Mouse (Mus musculus) bone marrow macrophage, adult 2 months (primary cell): Measurements from ENCODE around the gene Hoxd8. TPM values are rescaled to one million over a fixed set of nuclear protein-coding genes. Genes with fewer than 3 reads are reported as not detected.

Source experiments
- H3K27ac ChIP-seq: 2 replicates; pipeline ENCODE4 v1.5.1; 2012; ENCODE audit warnings: low read depth, low read length; ENCODE audit not compliant: insufficient read depth
- H3K4me1 ChIP-seq: 2 replicates; pipeline ENCODE4 v1.6.1; 2012; ENCODE audit warnings: low read length; ENCODE audit not compliant: control insufficient read depth, insufficient read depth
- H3K4me3 ChIP-seq: 2 replicates; pipeline ENCODE4 v1.5.1; 2012; ENCODE audit warnings: mild to moderate bottlenecking, low read length, moderate library complexity; ENCODE audit not compliant: insufficient read depth
- CTCF ChIP-seq: IDR thresholded peaks from 2 replicates; pipeline ENCODE4 v1.5.1; 2012; ENCODE audit warnings: low read depth, mild to moderate bottlenecking, low read length, moderate library complexity
- POLR2A ChIP-seq: IDR thresholded peaks from 2 replicates; pipeline ENCODE4 v1.6.1; 2012; ENCODE audit warnings: mild to moderate bottlenecking, low read depth, low read length, borderline replicate concordance
- polyA plus RNA-seq: library from polyadenylated mRNA; stranded (reverse); fragments of >200 nt; gene quantifications from 2 replicates; pipeline ENCODE4 v1.2.4, GENCODE M21; 2012; ENCODE audit not compliant: missing spikeins, insufficient read depth, insufficient read length

The Hoxd8 gene
- polyA plus RNA-seq, result not detected in 2 replicates

DNA sequence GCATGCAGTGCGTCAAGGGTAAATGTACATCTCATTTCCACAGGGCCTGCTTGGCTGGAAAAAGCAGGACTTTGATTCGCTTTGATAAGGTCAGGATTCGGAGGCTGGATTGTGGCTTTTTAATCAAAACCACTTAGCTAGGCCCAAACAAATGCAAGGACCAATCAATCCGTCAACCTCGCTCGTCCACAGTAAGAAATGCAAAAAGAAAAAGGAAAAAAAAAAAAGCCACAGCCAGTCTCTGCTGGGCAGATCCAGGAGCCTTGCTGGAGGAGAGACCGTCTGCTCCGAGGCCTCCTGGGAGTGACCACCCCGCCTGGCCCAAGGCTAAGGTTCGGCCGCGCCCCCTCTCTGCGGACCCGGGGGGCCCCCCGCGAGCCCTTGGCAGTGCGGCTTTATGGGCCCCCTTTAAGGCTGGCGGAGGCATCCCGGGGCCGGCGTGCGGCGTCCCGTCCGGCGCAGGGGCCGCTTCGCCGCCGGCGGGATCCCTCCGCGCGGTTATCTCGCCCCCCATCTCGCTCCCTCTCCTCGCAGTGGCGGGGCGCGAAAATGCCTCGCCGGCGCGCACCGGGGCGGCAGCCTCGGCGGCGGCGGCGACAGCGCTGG lies at the start of gene Hoxd8:
Gene Hoxd8, plus strand, starts transcription at position 223 of the 606 bp plus-strand sequence.
- Histone ChIP-seq H3K27ac (no peak within 1 kb of the TSS), H3K4me3 (peak within 1 kb of the TSS; percentile 30), H3K4me1 (no peaks in the 10 kb centered on the region)
- no peak for TF ChIP-seq CTCF
- no peak for TF ChIP-seq POLR2A

DNA sequence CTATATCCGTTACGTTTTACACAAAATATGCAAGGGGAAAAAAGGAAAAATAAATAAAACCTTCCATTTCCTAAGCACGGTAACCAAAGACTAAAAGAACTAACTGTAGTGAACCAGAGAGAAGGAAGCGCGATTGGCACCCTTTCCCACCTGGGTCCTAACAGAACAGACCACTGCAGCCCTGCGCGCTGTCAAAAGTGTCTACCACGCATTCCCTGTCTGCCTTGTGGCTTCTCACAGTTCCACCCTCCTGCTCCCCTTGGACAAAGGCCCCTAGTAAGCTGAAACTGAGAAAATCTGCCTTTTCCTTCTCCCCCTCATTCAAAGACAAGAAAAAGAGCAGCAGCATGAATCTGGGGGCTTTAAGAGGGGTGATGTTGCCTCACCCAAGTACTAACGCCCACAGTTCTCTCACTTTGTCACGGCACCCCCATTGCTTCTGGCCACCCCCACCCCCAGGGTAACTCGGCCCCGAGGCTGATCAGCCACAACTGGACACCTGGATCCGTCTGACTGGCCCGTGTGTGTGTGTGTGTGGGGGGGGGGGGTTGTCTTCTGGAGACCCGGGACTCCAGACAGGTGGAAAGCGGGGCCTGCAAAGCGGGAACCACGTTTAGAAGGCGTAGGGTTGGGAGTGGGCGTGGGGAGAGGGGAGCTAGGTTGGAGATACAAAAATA lies 49.5 kb upstream of the Hoxd8 start:
- no peak overlapping the region for H3K4me3 ChIP-seq
- H3K27ac ChIP-seq, result no peak overlapping the region
- no peaks in the 10 kb centered on the region for H3K4me1 ChIP-seq
- no peak for TF ChIP-seq POLR2A
- no peak for TF ChIP-seq CTCF

- TF ChIP-seq CTCF, result no peak
- TF ChIP-seq POLR2A, result no peak
Observed at GRCm38 (mm10) chr2:74655420-74655781, 49.0 kb upstream of the Hoxd8 start.

DNA sequence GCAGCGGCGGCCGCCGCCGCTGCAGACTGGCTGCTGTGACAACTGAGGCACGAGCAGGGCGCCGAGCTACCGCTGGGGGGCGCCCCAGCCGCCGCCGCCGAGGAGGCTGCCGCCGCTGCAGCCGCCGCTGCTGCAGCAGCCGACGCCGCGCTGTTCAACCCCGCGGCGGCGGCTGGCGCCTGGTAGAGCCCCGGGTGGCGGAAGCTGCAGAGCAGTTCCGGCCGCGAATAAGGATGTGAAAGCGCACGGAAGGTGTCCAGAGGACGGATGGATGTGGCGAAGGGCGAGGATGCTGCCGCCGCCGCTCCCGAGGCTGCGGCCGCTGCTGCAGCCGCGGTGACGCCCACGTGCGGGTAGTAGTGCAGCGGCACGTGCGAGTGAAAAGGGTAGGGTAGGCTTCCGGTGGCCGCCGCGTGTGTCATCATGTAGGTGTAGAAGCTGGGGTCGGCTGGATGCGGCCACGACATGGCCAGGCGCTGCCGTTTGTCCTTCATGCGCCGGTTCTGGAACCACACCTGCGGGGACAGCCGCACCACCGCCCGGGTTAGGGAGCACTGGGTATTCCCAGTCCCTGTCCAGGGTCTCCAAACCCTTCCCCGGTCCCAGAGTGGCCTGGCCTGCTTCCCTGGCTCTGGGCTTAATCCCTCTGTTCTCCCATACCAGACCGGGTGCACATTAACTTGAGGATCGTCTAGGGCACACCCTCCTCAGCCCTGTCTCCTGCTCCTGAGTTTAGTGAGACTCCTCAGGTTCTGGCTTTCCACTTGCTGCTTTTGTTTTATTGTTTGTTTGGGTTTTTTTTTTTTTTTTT lies 48.4 kb upstream of the Hoxd8 start:
- TF ChIP-seq POLR2A (no peak), CTCF (no peak)
- H3K27ac ChIP-seq, result no peak overlapping the region
- H3K4me3 ChIP-seq, result no peak overlapping the region
- no peaks in the 10 kb centered on the region for H3K4me1 ChIP-seq

More at GRCm38 (mm10) chr2:74655420-74655781, 49.0 kb upstream of the Hoxd8 start:
- H3K4me3 ChIP-seq, result no peak overlapping the region
- no peak overlapping the region for H3K27ac ChIP-seq
- H3K4me1 ChIP-seq, result no peaks in the 10 kb centered on the region

GRCm38 (mm10) chr2:74656632-74657021 lies 47.8 kb upstream of the Hoxd8 start:
- no peak for TF ChIP-seq CTCF
- no peak for TF ChIP-seq POLR2A
- no peak overlapping the region for H3K27ac ChIP-seq
- no peaks in the 10 kb centered on the region for H3K4me1 ChIP-seq
- H3K4me3 ChIP-seq, result no peak overlapping the region

DNA sequence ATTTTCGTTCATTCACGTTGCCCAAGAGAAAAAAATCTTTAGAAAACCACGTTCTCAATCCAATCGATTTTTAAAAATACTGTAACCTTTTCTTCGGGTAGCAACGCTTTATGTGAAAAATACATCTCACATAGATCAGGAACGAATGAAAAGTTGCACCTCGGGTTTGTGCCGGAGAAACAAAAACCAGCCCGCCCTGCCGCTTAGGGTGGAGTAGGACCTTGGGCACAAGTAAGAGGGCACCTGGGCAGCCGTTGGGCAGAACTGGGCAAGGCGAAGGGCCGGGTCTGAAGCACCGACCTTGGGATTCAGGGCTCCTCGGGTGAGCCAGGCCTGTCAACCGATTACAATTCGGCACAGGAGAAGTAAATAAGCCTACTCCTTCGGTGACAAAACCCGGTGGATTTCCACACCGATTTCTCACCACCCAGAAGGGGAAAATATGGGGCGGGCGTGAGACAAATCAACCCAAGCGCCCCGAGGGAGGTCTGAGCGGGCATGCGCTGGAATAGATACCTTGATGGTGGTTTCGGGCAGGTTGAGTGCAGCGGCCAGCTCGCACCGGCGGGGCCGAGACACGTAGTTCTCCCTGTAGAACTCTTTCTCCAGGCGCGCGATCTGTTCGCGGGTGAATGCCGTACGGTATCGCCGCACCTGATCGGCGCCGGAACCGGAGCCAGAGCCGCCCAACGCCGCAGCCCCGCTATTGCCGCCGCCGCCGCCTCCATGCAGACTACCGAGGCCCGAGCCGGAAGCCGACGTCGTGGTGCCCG lies 47.0 kb upstream of the Hoxd8 start:
- Histone ChIP-seq H3K27ac (no peak overlapping the region), H3K4me1 (no peaks in the 10 kb centered on the region), H3K4me3 (peak overlapping the region; percentile 2; the same call in 1 of the 2 replicates)
- no peak for TF ChIP-seq CTCF
- TF ChIP-seq POLR2A, result no peak

DNA sequence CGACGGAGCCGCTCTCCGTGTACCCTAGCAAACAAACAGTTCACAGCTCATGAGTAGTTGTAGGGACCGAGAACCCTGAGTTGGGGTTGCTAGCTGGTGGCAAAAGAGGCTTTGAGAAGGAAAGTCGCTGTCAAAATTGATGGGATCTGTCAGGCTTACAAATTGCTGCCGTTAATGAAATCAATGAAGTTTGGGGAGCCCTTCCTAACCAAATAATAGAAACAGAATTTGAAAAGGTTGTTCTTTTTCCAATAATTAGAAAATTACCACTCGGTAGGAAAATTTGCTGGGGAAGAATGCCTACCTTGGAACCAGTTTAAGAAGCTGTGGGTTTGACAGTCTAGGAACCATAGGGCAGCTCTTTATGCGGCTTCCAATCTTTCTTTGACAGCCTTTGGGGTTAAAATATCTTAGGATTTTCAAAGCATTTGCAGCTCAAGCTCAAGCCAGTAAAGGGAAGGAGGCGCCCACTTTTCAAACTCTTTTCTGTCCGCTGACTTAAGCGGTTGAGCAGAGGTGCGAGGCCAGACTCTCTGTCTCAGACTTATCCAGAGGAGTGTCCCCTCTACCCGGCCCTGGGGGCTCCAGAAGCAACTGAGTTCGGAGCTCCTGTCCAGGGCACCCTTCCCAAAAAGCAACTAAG lies 46.3 kb upstream of the Hoxd8 start:
- H3K4me3 ChIP-seq, result peak overlapping the region; percentile 2; the same call in 1 of the 2 replicates
- H3K27ac ChIP-seq, result no peak overlapping the region
- no peaks in the 10 kb centered on the region for H3K4me1 ChIP-seq
- no peak for TF ChIP-seq POLR2A
- no peak for TF ChIP-seq CTCF

GRCm38 (mm10) chr2:74658667-74659371 lies 45.6 kb upstream of the Hoxd8 start:
- Histone ChIP-seq H3K4me3 (no peak overlapping the region), H3K27ac (no peak overlapping the region)
- TF ChIP-seq POLR2A (no peak), CTCF (no peak)

More at GRCm38 (mm10) chr2:74658667-74659371, 45.6 kb upstream of the Hoxd8 start:
- H3K4me1 ChIP-seq, result no peaks in the 10 kb centered on the region
